Mouse (Mus musculus): ENCODE measurements at regions not wholly inside any gene's neighbourhood (a gene's known extent, or its start where the extent isn't known, plus 50 kb on each side); places are given as distances from the start of the nearest gene placed in this dataset.

GRCm38 (mm10) chr6:147953058-147953679, 93.9 kb upstream of the Far2 start:
- TF ChIP-seq USF2 (IDR thresholded peaks at IDR 0.05; ENCODE audit: borderline replicate concordance in 1 of 2, insufficient read depth in 1 of 2, low read depth in 1 of 2, low read length in 2 of 2) (no peak), NRF1 (IDR thresholded peaks at IDR 0.05; ENCODE audit: insufficient read depth, low read depth, low read length, poor library complexity, severe bottlenecking) (no peak), NELFE (IDR thresholded peaks at IDR 0.05; ENCODE audit: low read depth, low read length) (no peak), CTCF (IDR thresholded peaks at IDR 0.05 in 2 of 3, conservative IDR thresholded peaks at IDR 0.05 in 1 of 3; ENCODE audit: control insufficient read depth in 1 of 3, insufficient read depth in 1 of 3, low read depth in 2 of 3, low read length in 3 of 3, poor library complexity in 1 of 3, severe bottlenecking in 1 of 3) (no peak), MAX (IDR thresholded peaks at IDR 0.05; ENCODE audit: low read length) (no peak), TAL1 (IDR thresholded peaks at IDR 0.05; ENCODE audit: low read length) (no peak), HCFC1 (IDR thresholded peaks at IDR 0.05; ENCODE audit: low read depth, low read length) (no peak), POLR2A (IDR thresholded peaks at IDR 0.05; ENCODE audit: control insufficient read depth in 1 of 2, insufficient read depth in 1 of 2, low read depth in 1 of 2, low read length in 2 of 2, poor library complexity in 1 of 2) (no peak)
